Mouse (Mus musculus) kidney, postnatal 25 days (tissue): Measurements from ENCODE around the gene Fam166b.

Experiments used
- DNase-seq, 2 experiments: peaks; one replicate each; pipeline ENCODE4 v3.0.0; 2021; ENCODE audit warnings: mixed read lengths in 2 of 2

The Fam166b gene

GRCm38 (mm10) chr4:43404697-43405096, 24.2 kb downstream of the Fam166b start:
- DNase-seq = peak in 1 of 2 experiments; percentile 31

GRCm38 (mm10) chr4:43402212-43402611, 26.7 kb downstream of the Fam166b start:
- DNase-seq = peak in 1 of 2 experiments; percentile 50

GRCm38 (mm10) chr4:43401486-43401885, 27.4 kb downstream of the Fam166b start:
- DNase-seq = no peak

- DNase-seq = peak in 1 of 2 experiments; percentile 54
Measured at GRCm38 (mm10) chr4:43400976-43401375, 28.0 kb downstream of the Fam166b start.

GRCm38 (mm10) chr4:43399391-43400131, 29.4 kb downstream of the Fam166b start:
- peak; percentile 40 to 63 for DNase-seq

- DNase-seq = peak; percentile 63 to 69
Measured at GRCm38 (mm10) chr4:43398829-43399331, 30.1 kb downstream of the Fam166b start.

GRCm38 (mm10) chr4:43398014-43398413, 30.9 kb downstream of the Fam166b start:
- DNase-seq = peak in 1 of 2 experiments; percentile 24

- peak in 1 of 2 experiments; percentile 11 for DNase-seq
Measured at GRCm38 (mm10) chr4:43396381-43396780, 32.6 kb downstream of the Fam166b start.

- peak in 1 of 2 experiments; percentile 26 for DNase-seq
Measured at GRCm38 (mm10) chr4:43395836-43396235, 33.1 kb downstream of the Fam166b start.

GRCm38 (mm10) chr4:43395147-43395546, 33.8 kb downstream of the Fam166b start:
- peak in 1 of 2 experiments; percentile 12 for DNase-seq

- peak; percentile 89 to 95 for DNase-seq
Measured at GRCm38 (mm10) chr4:43394345-43394891, 34.5 kb downstream of the Fam166b start.

- peak in 1 of 2 experiments; percentile 28 for DNase-seq
Measured at GRCm38 (mm10) chr4:43391521-43392050, 37.3 kb downstream of the Fam166b start.

- peak in 1 of 2 experiments; percentile 55 for DNase-seq
Measured at GRCm38 (mm10) chr4:43389845-43390440, 39.0 kb downstream of the Fam166b start.

GRCm38 (mm10) chr4:43389390-43389789, 39.5 kb downstream of the Fam166b start:
- no peak for DNase-seq

GRCm38 (mm10) chr4:43386932-43387331, 42.0 kb downstream of the Fam166b start:
- DNase-seq = no peak

GRCm38 (mm10) chr4:43384541-43384940, 44.4 kb downstream of the Fam166b start:
- no peak for DNase-seq

- DNase-seq = peak in 1 of 2 experiments; percentile 37
Measured at GRCm38 (mm10) chr4:43384083-43384460, 44.9 kb downstream of the Fam166b start.

- DNase-seq = no peak
Measured at GRCm38 (mm10) chr4:43383246-43384082, 45.5 kb downstream of the Fam166b start.

GRCm38 (mm10) chr4:43382155-43383020, 46.5 kb downstream of the Fam166b start:
- DNase-seq = no peak

- DNase-seq = peak; percentile 92 to 95
Measured at GRCm38 (mm10) chr4:43381408-43382154, 47.4 kb downstream of the Fam166b start, which contains the start of gene Rusc2. TSS of gene Rusc2 (plus strand) at chr4:43381979.
